Mouse (Mus musculus): Measurements from ENCODE around the gene Rnase13. TPM values are rescaled to one million over a fixed set of nuclear protein-coding genes. Genes with fewer than 3 reads are reported as not detected.

Rnase13 gene
- total and polyA plus RNA-seq, 3 experiments, result not detected

DNA sequence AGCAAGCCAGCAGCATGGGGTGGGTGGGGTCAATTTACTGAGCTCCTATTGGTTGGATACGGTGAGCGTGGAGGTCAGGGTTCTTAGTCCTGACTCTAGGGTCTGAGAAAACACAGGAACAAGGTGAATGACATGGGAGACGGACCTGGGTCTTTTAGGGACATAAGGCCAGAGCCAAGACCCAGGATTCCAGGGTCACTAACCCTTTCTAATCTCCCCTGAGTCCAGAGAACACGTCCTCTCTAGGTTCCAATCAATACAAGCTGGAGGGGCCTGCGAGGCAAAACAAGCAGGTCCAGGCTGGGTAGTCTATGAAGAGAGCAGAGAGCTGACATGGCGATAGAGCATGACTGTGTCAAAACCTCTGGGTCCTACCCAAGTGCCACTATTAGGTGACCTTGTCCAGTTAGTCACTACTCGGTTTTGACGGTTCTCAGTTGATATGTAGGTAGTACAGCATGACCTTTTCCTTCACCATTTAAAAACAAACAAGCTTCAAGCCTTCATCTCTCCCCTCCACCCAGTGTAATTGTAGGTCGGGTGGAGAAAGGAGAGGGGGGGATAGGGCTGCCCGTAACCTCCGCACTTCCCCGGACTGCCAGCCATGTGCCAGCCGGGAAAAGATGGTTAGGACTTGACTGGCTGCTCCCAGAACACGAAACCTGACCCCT is 10.0 kb downstream of the Rnase13 start:
- peak overlapping the region; percentile 72 for H3K4me3 ChIP-seq
- H3K36me3 ChIP-seq (ENCODE audit: control insufficient read depth, insufficient read depth, low read length), result peaks cover 2% of the 10 kb centered on the region; the same call in 1 of the 2 replicates
- WGBS, result 14% methylated on average over 14 of the region's 14 CpGs
- peak overlapping the region; percentile 99 for H3K27ac ChIP-seq
- no peaks in the 10 kb centered on the region for H3K27me3 ChIP-seq (ENCODE audit: control insufficient read depth, insufficient read depth, low read length)
- peak; percentile 51 to 56 for DNase-seq
- TF ChIP-seq POLR2A (IDR thresholded peaks at IDR 0.05; ENCODE audit: insufficient read depth, low read depth, low read length) (0 out of 2 replicates have a peak, but pooled peaks have one; percentile 41), EP300 (IDR thresholded peaks at IDR 0.05; ENCODE audit: insufficient read depth, low read depth, low read length) (0 out of 2 replicates have a peak, but pooled peaks have one; percentile 29), CTCF (IDR thresholded peaks at IDR 0.05) (no peak)
- H3K4me1 ChIP-seq (ENCODE audit: control insufficient read depth, insufficient read depth, low read length), result peaks cover 9% of the 10 kb centered on the region
- H3K79me2 ChIP-seq (replicated peaks; ENCODE audit: control insufficient read depth, insufficient read depth, low read length), result no peaks in the 10 kb centered on the region
- H3K9ac ChIP-seq (ENCODE audit: low read depth, low read length), result peak overlapping the region; percentile 90
- intact Hi-C loops (cut with DNase I), result no loop called here

DNA sequence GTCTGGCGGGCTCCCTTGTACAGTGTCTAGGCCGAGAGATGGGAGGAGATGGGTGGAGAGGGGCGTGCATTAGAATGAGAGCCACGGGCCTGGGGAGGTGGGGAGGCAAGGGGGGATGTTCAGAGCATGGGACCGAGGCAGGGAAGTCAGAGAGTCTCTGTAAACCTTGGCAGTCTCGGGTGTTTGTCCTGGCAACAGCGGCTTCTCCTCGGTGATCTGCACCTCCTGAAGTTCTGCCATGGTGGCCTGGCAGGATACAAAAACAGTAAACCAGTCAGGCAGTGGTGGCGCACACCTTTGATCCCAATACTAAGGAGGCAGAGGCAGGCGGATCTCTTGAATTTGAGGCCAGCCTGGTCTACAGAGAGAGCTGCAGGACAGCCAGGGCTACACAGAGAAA is 11.3 kb downstream of the Rnase13 start:
- H3K4me1 ChIP-seq (ENCODE audit: control insufficient read depth, insufficient read depth, low read length), result peaks cover 9% of the 10 kb centered on the region
- DNase-seq, result no peak
- no peak for TF ChIP-seq EP300 (IDR thresholded peaks at IDR 0.05; ENCODE audit: insufficient read depth, low read depth, low read length)
- TF ChIP-seq CTCF (IDR thresholded peaks at IDR 0.05), result no peak
- TF ChIP-seq POLR2A (IDR thresholded peaks at IDR 0.05; ENCODE audit: insufficient read depth, low read depth, low read length), result no peak
- H3K9ac ChIP-seq (ENCODE audit: low read depth, low read length), result no peak overlapping the region
- intact Hi-C loops (cut with DNase I), result no loop called here
- WGBS, result 59% methylated on average over 10 of the region's 10 CpGs
- peak overlapping the region; percentile 44; the same call in 1 of the 2 replicates for H3K4me3 ChIP-seq
- H3K36me3 ChIP-seq (ENCODE audit: control insufficient read depth, insufficient read depth, low read length), result peaks cover 2% of the 10 kb centered on the region; the same call in 1 of the 2 replicates
- H3K27ac ChIP-seq, result peak overlapping the region; percentile 99
- H3K27me3 ChIP-seq (ENCODE audit: control insufficient read depth, insufficient read depth, low read length), result no peaks in the 10 kb centered on the region
- no peaks in the 10 kb centered on the region for H3K79me2 ChIP-seq (replicated peaks; ENCODE audit: control insufficient read depth, insufficient read depth, low read length)

DNA sequence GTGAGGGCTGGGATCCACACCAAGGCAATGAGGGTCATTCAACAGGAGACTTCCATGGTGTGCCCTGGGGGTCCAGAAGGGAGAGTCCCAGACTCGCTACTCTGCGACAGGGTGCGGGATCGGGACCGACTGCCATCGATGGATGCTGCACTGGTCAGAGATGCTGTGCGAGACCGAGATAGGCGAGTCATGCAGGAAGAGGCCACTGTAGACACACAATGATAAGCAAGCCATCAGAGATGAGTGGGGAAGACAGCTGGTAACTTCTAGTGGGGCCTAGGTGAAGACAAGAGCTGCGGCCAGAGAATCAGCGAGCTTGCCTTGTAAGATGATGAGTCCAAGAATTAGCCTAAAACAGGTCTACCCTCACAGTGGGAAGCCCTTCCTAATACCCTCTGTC is 16.5 kb downstream of the Rnase13 start:
- H3K4me1 ChIP-seq (ENCODE audit: control insufficient read depth, insufficient read depth, low read length), result 0 out of 2 replicates have a peak, but pooled peaks cover 2% of the 10 kb centered on the region
- no peak overlapping the region for H3K9ac ChIP-seq (ENCODE audit: low read depth, low read length)
- peaks cover 2% of the 10 kb centered on the region; the same call in 1 of the 2 replicates for H3K36me3 ChIP-seq (ENCODE audit: control insufficient read depth, insufficient read depth, low read length)
- intact Hi-C loops (cut with DNase I), result loop anchor here (10.0 kb wide), 1 partner anchor 289 kb away; the partner anchor contains the start of gene Supt16
- H3K27me3 ChIP-seq (ENCODE audit: control insufficient read depth, insufficient read depth, low read length), result no peaks in the 10 kb centered on the region
- TF ChIP-seq EP300 (IDR thresholded peaks at IDR 0.05; ENCODE audit: insufficient read depth, low read depth, low read length), result no peak
- TF ChIP-seq POLR2A (IDR thresholded peaks at IDR 0.05; ENCODE audit: insufficient read depth, low read depth, low read length), result no peak
- no peak for TF ChIP-seq CTCF (IDR thresholded peaks at IDR 0.05)
- WGBS, result 75% methylated on average over 11 of the region's 11 CpGs
- H3K79me2 ChIP-seq (replicated peaks; ENCODE audit: control insufficient read depth, insufficient read depth, low read length), result no peaks in the 10 kb centered on the region
- H3K27ac ChIP-seq, result no peak overlapping the region
- no peak overlapping the region for H3K4me3 ChIP-seq
- DNase-seq, result no peak

DNA sequence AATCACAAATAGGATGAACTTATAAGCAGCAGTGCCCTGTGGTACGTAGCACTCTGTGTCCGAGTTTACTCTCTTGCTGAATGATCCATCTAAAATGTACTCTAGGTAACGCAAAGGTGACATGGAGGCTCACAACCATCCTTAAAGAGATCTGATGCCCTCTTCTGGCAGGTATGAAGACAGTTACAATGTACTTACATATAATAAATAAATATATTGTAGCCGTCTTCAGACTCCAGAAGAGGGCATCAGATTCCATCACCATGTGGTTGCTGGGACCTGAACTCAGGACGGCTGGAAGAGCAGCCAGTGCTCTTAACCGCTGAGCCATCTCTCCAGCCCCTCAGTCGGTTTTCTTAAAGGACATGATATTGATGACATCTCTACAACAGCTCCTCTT is 17.9 kb downstream of the Rnase13 start:
- WGBS, result 58% methylated on average over 7 of the region's 7 CpGs
- Histone ChIP-seq H3K4me3 (no peak overlapping the region), H3K27ac (no peak overlapping the region), H3K27me3 (ENCODE audit: control insufficient read depth, insufficient read depth, low read length) (no peaks in the 10 kb centered on the region), H3K36me3 (ENCODE audit: control insufficient read depth, insufficient read depth, low read length) (peaks cover 2% of the 10 kb centered on the region; the same call in 1 of the 2 replicates), H3K79me2 (replicated peaks; ENCODE audit: control insufficient read depth, insufficient read depth, low read length) (no peaks in the 10 kb centered on the region), H3K4me1 (ENCODE audit: control insufficient read depth, insufficient read depth, low read length) (0 out of 2 replicates have a peak, but pooled peaks cover 2% of the 10 kb centered on the region), H3K9ac (ENCODE audit: low read depth, low read length) (no peak overlapping the region)
- TF ChIP-seq POLR2A (IDR thresholded peaks at IDR 0.05; ENCODE audit: insufficient read depth, low read depth, low read length), result no peak
- TF ChIP-seq CTCF (IDR thresholded peaks at IDR 0.05), result peak; percentile 58
- no peak for TF ChIP-seq EP300 (IDR thresholded peaks at IDR 0.05; ENCODE audit: insufficient read depth, low read depth, low read length)
- DNase-seq, result no peak
- intact Hi-C loops (cut with DNase I), result loop anchor here (5.0 to 10.0 kb wide), 2 partner anchors 38 to 290 kb away; partner anchors contain the start of gene Supt16

DNA sequence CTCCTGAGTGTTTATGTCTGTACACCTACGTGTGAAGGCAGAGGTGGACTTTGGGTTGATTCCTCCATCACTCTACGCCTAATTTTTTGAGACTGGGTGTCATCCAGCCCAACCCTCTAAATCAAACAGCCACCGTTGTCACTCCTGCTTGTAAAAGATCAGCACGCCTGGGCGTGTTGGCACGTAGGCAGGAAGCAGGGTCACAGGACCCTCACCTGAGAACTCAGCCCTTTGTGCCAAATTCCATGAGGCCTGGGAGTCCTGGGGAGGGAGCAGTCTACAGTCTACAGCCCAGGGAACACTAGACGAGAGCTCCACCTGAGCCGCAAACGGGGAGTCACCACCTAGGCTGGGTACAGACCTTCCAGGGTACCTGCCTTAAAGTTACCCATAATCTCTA is 18.8 kb downstream of the Rnase13 start:
- TF ChIP-seq CTCF (IDR thresholded peaks at IDR 0.05), result no peak
- 0 out of 2 replicates have a peak, but pooled peaks have one; percentile 37 for TF ChIP-seq POLR2A (IDR thresholded peaks at IDR 0.05; ENCODE audit: insufficient read depth, low read depth, low read length)
- Histone ChIP-seq H3K4me3 (no peak overlapping the region), H3K9ac (ENCODE audit: low read depth, low read length) (no peak overlapping the region), H3K27me3 (ENCODE audit: control insufficient read depth, insufficient read depth, low read length) (no peaks in the 10 kb centered on the region), H3K36me3 (ENCODE audit: control insufficient read depth, insufficient read depth, low read length) (peaks cover 2% of the 10 kb centered on the region; the same call in 1 of the 2 replicates), H3K79me2 (replicated peaks; ENCODE audit: control insufficient read depth, insufficient read depth, low read length) (no peaks in the 10 kb centered on the region), H3K4me1 (ENCODE audit: control insufficient read depth, insufficient read depth, low read length) (0 out of 2 replicates have a peak, but pooled peaks cover 2% of the 10 kb centered on the region), H3K27ac (no peak overlapping the region)
- WGBS, result 80% methylated on average over 9 of the region's 9 CpGs
- intact Hi-C loops (cut with DNase I), result loop anchor here (1.0 to 10.0 kb wide), 4 partner anchors 27 to 291 kb away; partner anchors contain the start of gene Supt16
- no peak for DNase-seq

Data from heart, adult 2 months (tissue).